ENCODE assay signal across 26 mouse cellular contexts in the genomic region with DNA sequence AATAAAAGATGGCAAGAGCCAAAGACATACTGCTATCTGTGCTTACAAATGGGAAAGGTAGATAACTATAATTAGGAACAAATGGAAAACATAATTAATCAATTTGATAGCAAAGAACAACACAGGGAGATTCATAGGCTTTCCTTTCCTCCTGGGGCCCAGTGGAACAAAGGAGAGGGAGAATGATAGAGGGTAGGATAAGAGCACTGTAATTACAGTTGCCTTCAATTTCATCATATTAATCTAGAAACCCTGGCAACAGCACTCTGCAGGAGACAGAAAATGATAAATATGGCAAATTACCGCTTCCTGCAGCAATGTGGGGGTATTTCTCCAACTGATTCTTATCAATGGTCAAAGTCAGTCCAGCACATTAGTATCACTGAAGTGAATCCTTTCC.
DNase-seq lines count a peak whose midpoint lies in the region; ATAC-seq lines count a peak whose summit lies in the region.
"Had no signal": no experiment of that assay in that cellular context is flagged by ENCODE, and none has a peak within 500 bp of the region (broad histone marks: within the 10 kb centered on the region; RNA-seq: fewer than 3 reads in every experiment).

No protein-coding gene starts in this region.

- no peaks in the 10 kb centered on the region for H3K36me3 ChIP-seq in neural tube, embryonic 11.5 days (ENCODE audit: control insufficient read depth, insufficient read depth, low read length)
- no peaks in the 10 kb centered on the region for H3K36me3 ChIP-seq in hindbrain, embryonic 14.5 days (replicated peaks; ENCODE audit: control insufficient read depth, insufficient read depth)
- H3K36me3 ChIP-seq in neural tube, embryonic 13.5 days, result no peaks in the 10 kb centered on the region
- H3K36me3 ChIP-seq: embryonic facial prominence, embryonic 12.5 days; embryonic facial prominence, embryonic 15.5 days; hindbrain, embryonic 15.5 days had no signal

- DNase-seq in neural tube, embryonic 11.5 days (ENCODE audit: low spot score), result peak; percentile 19
- DNase-seq in neural tube, embryonic 10.5 days (ENCODE audit: extremely low spot score, low spot score), result no peak
- DNase-seq in hindbrain, embryonic 14.5 days (ENCODE audit: low spot score), result no peak
- no peak for DNase-seq in left cerebral cortex, postnatal 25 days (ENCODE audit: low spot score in 2 of 2)
- no peak for DNase-seq in cerebellum, adult 11 months
- DNase-seq in cerebellum, adult 9-10 months, result no peak
- DNase-seq: adrenal gland, adult 8-10 months; adrenal gland, postnatal 25 days; cerebellum, adult 18-20 months; cerebellum, adult 9-11 months; cerebellum, postnatal 25 days; forebrain, postnatal 0 days; gastrocnemius, adult 2 months; gastrocnemius, postnatal 14 days; heart, adult 11 months; heart, postnatal 36 days had no signal

- no peak for ATAC-seq in neural tube, embryonic 11.5 days (ENCODE audit: insufficient read depth, low FRiP score, low TSS enrichment)
- peak; percentile 72 for ATAC-seq in hindbrain, embryonic 14.5 days (ENCODE audit: low FRiP score)
- peak; percentile 83 for ATAC-seq in neural tube, embryonic 13.5 days (ENCODE audit: low read depth)
- ATAC-seq: activated CD4-positive, CD25-positive, alpha-beta regulatory T cell, adult 4 months; CD4-positive, CD25-positive, alpha-beta regulatory T cell, adult 4 months; forebrain, embryonic 14.5 days; forebrain, postnatal 0 days; inflammation-experienced regulatory T-cells, adult 6 months; intestine, embryonic 16.5 days had no signal

- intact Hi-C loops in left cerebral cortex, postnatal 25 days (cut with DNase I), result no loop called here

- 88% methylated on average over 1 of the region's 1 CpGs for WGBS in neural tube, embryonic 11.5 days
- WGBS in hindbrain, embryonic 14.5 days, result 42% methylated on average over 1 of the region's 1 CpGs
- WGBS in neural tube, embryonic 13.5 days, result 70% methylated on average over 1 of the region's 1 CpGs

- H3K4me3 ChIP-seq in neural tube, embryonic 11.5 days (ENCODE audit: low read depth, low read length), result no peak overlapping the region
- H3K4me3 ChIP-seq in hindbrain, embryonic 14.5 days (replicated peaks; ENCODE audit: low read length), result no peak overlapping the region
- H3K4me3 ChIP-seq in neural tube, embryonic 13.5 days, result no peak overlapping the region
- H3K4me3 ChIP-seq: embryonic facial prominence, embryonic 12.5 days; embryonic facial prominence, embryonic 15.5 days; gastrocnemius, adult 2 months; hindbrain, embryonic 15.5 days had no signal

- no peaks in the 10 kb centered on the region for H3K4me1 ChIP-seq in neural tube, embryonic 11.5 days (ENCODE audit: control insufficient read depth, insufficient read depth, low read length)
- H3K4me1 ChIP-seq in hindbrain, embryonic 14.5 days (replicated peaks; ENCODE audit: control insufficient read depth, insufficient read depth, low read length), result no peaks in the 10 kb centered on the region
- H3K4me1 ChIP-seq in neural tube, embryonic 13.5 days (replicated peaks), result no peaks in the 10 kb centered on the region
- H3K4me1 ChIP-seq: embryonic facial prominence, embryonic 12.5 days; embryonic facial prominence, embryonic 15.5 days; hindbrain, embryonic 15.5 days had no signal

- H3K9me3 ChIP-seq in neural tube, embryonic 11.5 days (ENCODE audit: control insufficient read depth, low read length), result no peaks in the 10 kb centered on the region
- H3K9me3 ChIP-seq in hindbrain, embryonic 14.5 days (ENCODE audit: control insufficient read depth, low read length), result no peaks in the 10 kb centered on the region
- no peaks in the 10 kb centered on the region for H3K9me3 ChIP-seq in neural tube, embryonic 13.5 days
- H3K9me3 ChIP-seq: embryonic facial prominence, embryonic 12.5 days; embryonic facial prominence, embryonic 15.5 days; hindbrain, embryonic 15.5 days had no signal

- no peak overlapping the region for H3K4me2 ChIP-seq in neural tube, embryonic 11.5 days (ENCODE audit: low read depth)
- H3K4me2 ChIP-seq in hindbrain, embryonic 14.5 days (replicated peaks), result no peak overlapping the region
- no peak overlapping the region for H3K4me2 ChIP-seq in neural tube, embryonic 13.5 days
- H3K4me2 ChIP-seq: embryonic facial prominence, embryonic 12.5 days; embryonic facial prominence, embryonic 15.5 days; heart, embryonic 11.5 days; hindbrain, embryonic 15.5 days had no signal

- no peaks in the 10 kb centered on the region for H3K27me3 ChIP-seq in neural tube, embryonic 11.5 days (ENCODE audit: control insufficient read depth, insufficient read depth, low read length)
- H3K27me3 ChIP-seq in hindbrain, embryonic 14.5 days (ENCODE audit: control insufficient read depth, insufficient read depth, low read length), result no peaks in the 10 kb centered on the region
- H3K27me3 ChIP-seq in neural tube, embryonic 13.5 days, result no peaks in the 10 kb centered on the region
- H3K27me3 ChIP-seq: embryonic facial prominence, embryonic 12.5 days; embryonic facial prominence, embryonic 15.5 days; hindbrain, embryonic 15.5 days had no signal

- no peak overlapping the region for H3K9ac ChIP-seq in neural tube, embryonic 11.5 days (ENCODE audit: low read length)
- no peak overlapping the region for H3K9ac ChIP-seq in hindbrain, embryonic 14.5 days
- no peak overlapping the region for H3K9ac ChIP-seq in neural tube, embryonic 13.5 days
- H3K9ac ChIP-seq: embryonic facial prominence, embryonic 12.5 days; embryonic facial prominence, embryonic 15.5 days; forebrain, postnatal 0 days; hindbrain, embryonic 15.5 days had no signal

- H3K27ac ChIP-seq in neural tube, embryonic 11.5 days (ENCODE audit: low read depth, low read length), result no peak overlapping the region
- no peak overlapping the region for H3K27ac ChIP-seq in hindbrain, embryonic 14.5 days
- no peak overlapping the region for H3K27ac ChIP-seq in neural tube, embryonic 13.5 days (replicated peaks)
- H3K27ac ChIP-seq: embryonic facial prominence, embryonic 12.5 days; embryonic facial prominence, embryonic 15.5 days; gastrocnemius, adult 2 months; hindbrain, embryonic 15.5 days had no signal
